In the genomic region with DNA sequence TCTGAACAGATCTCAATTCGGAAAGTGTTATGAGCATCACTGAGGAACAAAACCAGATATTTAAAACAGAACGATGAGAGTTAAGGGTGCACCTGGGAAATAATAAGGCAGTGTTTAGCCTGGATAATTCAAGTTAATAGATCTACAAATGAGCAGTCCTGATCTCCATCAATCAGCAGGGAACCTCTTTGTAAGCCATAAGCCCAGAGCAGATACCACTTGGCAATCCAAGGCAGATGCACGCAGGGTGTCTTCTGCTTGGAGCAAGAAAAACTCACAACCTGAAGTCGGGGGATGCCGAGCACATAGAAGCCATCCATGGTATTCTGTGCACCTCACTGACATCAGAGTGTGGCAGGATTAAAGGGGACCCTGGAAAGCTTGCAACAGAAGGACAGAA, we compare ENCODE assay signal across 22 mouse cellular contexts. TPM values are rescaled to one million over a fixed set of nuclear protein-coding genes. Genes with fewer than 3 reads are reported as not detected.
A peak's percentile ranks its signal among the peaks of the same experiment; 100 is the strongest.
DNase-seq lines count a peak whose midpoint lies in the region; ATAC-seq and TF ChIP-seq lines count a peak whose summit lies in the region.
"Had no signal": no experiment of that assay in that cellular context is flagged by ENCODE, and none has a peak within 500 bp of the region (broad histone marks: within the 10 kb centered on the region; RNA-seq: fewer than 3 reads in every experiment).

No protein-coding gene starts in this region.

- H3K4me2 ChIP-seq in hindbrain, embryonic 14.5 days (replicated peaks) = no peak overlapping the region
- no peak overlapping the region for H3K4me2 ChIP-seq in hindbrain, embryonic 11.5 days (replicated peaks; ENCODE audit: low read depth, low read length)
- H3K4me2 ChIP-seq in midbrain, postnatal 0 days (ENCODE audit: low read depth, low read length, poor library complexity, severe bottlenecking) = no peak overlapping the region
- no peak overlapping the region for H3K4me2 ChIP-seq in midbrain, embryonic 13.5 days (replicated peaks)
- no peak overlapping the region for H3K4me2 ChIP-seq in kidney, embryonic 14.5 days (replicated peaks; ENCODE audit: low read depth, low read length)
- H3K4me2 ChIP-seq: forebrain, embryonic 13.5 days; heart, embryonic 13.5 days; intestine, embryonic 15.5 days had no signal

- no peaks in the 10 kb centered on the region for H3K36me3 ChIP-seq in hindbrain, embryonic 14.5 days (replicated peaks; ENCODE audit: control insufficient read depth, insufficient read depth)
- H3K36me3 ChIP-seq in hindbrain, embryonic 11.5 days (ENCODE audit: control insufficient read depth, insufficient read depth, low read length) = no peaks in the 10 kb centered on the region
- H3K36me3 ChIP-seq in midbrain, postnatal 0 days (ENCODE audit: insufficient read depth, low read length) = no peaks in the 10 kb centered on the region
- H3K36me3 ChIP-seq in midbrain, embryonic 13.5 days = no peaks in the 10 kb centered on the region
- H3K36me3 ChIP-seq in kidney, embryonic 14.5 days (ENCODE audit: control insufficient read depth, insufficient read depth, low read length) = no peaks in the 10 kb centered on the region
- H3K36me3 ChIP-seq: forebrain, embryonic 10.5 days; heart, embryonic 10.5 days; heart, embryonic 13.5 days; intestine, embryonic 15.5 days had no signal

- peaks cover 8% of the 10 kb centered on the region; the same call in 1 of the 2 replicates for H3K4me1 ChIP-seq in cerebellum, adult 2 months (ENCODE audit: control insufficient read depth, insufficient read depth, low read length)
- 0 out of 2 replicates have a peak, but pooled peaks cover 4% of the 10 kb centered on the region for H3K4me1 ChIP-seq in hindbrain, embryonic 14.5 days (replicated peaks; ENCODE audit: control insufficient read depth, insufficient read depth, low read length)
- H3K4me1 ChIP-seq in hindbrain, embryonic 11.5 days (replicated peaks; ENCODE audit: control insufficient read depth, insufficient read depth, low read length) = no peaks in the 10 kb centered on the region
- H3K4me1 ChIP-seq in midbrain, postnatal 0 days (ENCODE audit: insufficient read depth, low read length) = no peaks in the 10 kb centered on the region
- H3K4me1 ChIP-seq in midbrain, embryonic 13.5 days (replicated peaks) = no peaks in the 10 kb centered on the region
- no peaks in the 10 kb centered on the region for H3K4me1 ChIP-seq in kidney, embryonic 14.5 days (ENCODE audit: control insufficient read depth, insufficient read depth, low read length)
- H3K4me1 ChIP-seq: forebrain, embryonic 10.5 days; heart, embryonic 10.5 days; heart, embryonic 13.5 days; intestine, embryonic 15.5 days had no signal

- no peak for ATAC-seq in hindbrain, embryonic 14.5 days (ENCODE audit: low FRiP score)
- no peak for ATAC-seq in hindbrain, embryonic 11.5 days (ENCODE audit: low FRiP score)
- no peak for ATAC-seq in midbrain, postnatal 0 days (ENCODE audit: low FRiP score)
- ATAC-seq in midbrain, embryonic 13.5 days = no peak
- ATAC-seq in kidney, embryonic 14.5 days (ENCODE audit: low FRiP score, low TSS enrichment) = no peak
- ATAC-seq: activated CD4-positive, CD25-positive, alpha-beta regulatory T cell, adult 4 months; forebrain, embryonic 16.5 days; intestine, embryonic 15.5 days had no signal

- no peak for TF ChIP-seq POLR2A in cerebellum, adult 2 months (IDR thresholded peaks at IDR 0.05; ENCODE audit: borderline replicate concordance, insufficient read depth, low read length)

- DNase-seq in cerebellum, adult 9-10 months = peak; percentile 9
- no peak for DNase-seq in cerebellum, adult 2 months
- DNase-seq in hindbrain, embryonic 14.5 days (ENCODE audit: low spot score) = no peak
- DNase-seq in hindbrain, embryonic 11.5 days (ENCODE audit: low spot score) = no peak
- DNase-seq in midbrain, postnatal 0 days (ENCODE audit: low spot score) = peak; percentile 16
- DNase-seq: adrenal gland, adult 8-10 months; adrenal gland, postnatal 25 days; gastrocnemius, postnatal 10 days; gastrocnemius, postnatal 36 days; heart, adult 2 months; heart, postnatal 14 days; heart, postnatal 4 days had no signal

- no peak overlapping the region for H3K4me3 ChIP-seq in cerebellum, adult 2 months (replicated peaks; ENCODE audit: insufficient read depth, low read depth, low read length)
- no peak overlapping the region for H3K4me3 ChIP-seq in hindbrain, embryonic 14.5 days (replicated peaks; ENCODE audit: low read length)
- H3K4me3 ChIP-seq in hindbrain, embryonic 11.5 days (ENCODE audit: low read depth, low read length) = no peak overlapping the region
- no peak overlapping the region for H3K4me3 ChIP-seq in midbrain, postnatal 0 days (ENCODE audit: low read depth, low read length)
- no peak overlapping the region for H3K4me3 ChIP-seq in midbrain, embryonic 13.5 days (replicated peaks)
- H3K4me3 ChIP-seq in kidney, embryonic 14.5 days (ENCODE audit: low read length) = no peak overlapping the region
- H3K4me3 ChIP-seq: forebrain, embryonic 10.5 days; forebrain, embryonic 13.5 days; heart, adult 2 months; heart, embryonic 10.5 days; heart, embryonic 13.5 days; intestine, embryonic 15.5 days had no signal

- H3K9me3 ChIP-seq in hindbrain, embryonic 14.5 days (ENCODE audit: control insufficient read depth, low read length) = no peaks in the 10 kb centered on the region
- no peaks in the 10 kb centered on the region for H3K9me3 ChIP-seq in hindbrain, embryonic 11.5 days (ENCODE audit: control insufficient read depth, low read length)
- H3K9me3 ChIP-seq in midbrain, postnatal 0 days (ENCODE audit: low read length) = no peaks in the 10 kb centered on the region
- no peaks in the 10 kb centered on the region for H3K9me3 ChIP-seq in midbrain, embryonic 13.5 days
- H3K9me3 ChIP-seq in kidney, embryonic 14.5 days (ENCODE audit: control insufficient read depth, low read length) = no peaks in the 10 kb centered on the region
- H3K9me3 ChIP-seq: forebrain, embryonic 10.5 days; forebrain, embryonic 13.5 days; heart, embryonic 10.5 days; heart, embryonic 13.5 days; intestine, embryonic 15.5 days had no signal

- TF ChIP-seq CTCF in cerebellum, adult 2 months (IDR thresholded peaks at IDR 0.05; ENCODE audit: borderline replicate concordance, insufficient read depth, low read depth, low read length) = no peak
- TF ChIP-seq CTCF in midbrain, postnatal 0 days (IDR thresholded peaks at IDR 0.05) = no peak

- WGBS in cerebellum, adult 2 months = 21% methylated on average over 5 of the region's 5 CpGs
- WGBS in hindbrain, embryonic 14.5 days = 63% methylated on average over 5 of the region's 5 CpGs
- 84% methylated on average over 5 of the region's 5 CpGs for WGBS in hindbrain, embryonic 11.5 days
- 76% methylated on average over 5 of the region's 5 CpGs for WGBS in midbrain, postnatal 0 days
- 78% methylated on average over 5 of the region's 5 CpGs for WGBS in midbrain, embryonic 13.5 days
- 92% methylated on average over 5 of the region's 5 CpGs for whole genome bisulfite sequencing in kidney, embryonic 14.5 days

- no peak overlapping the region for H3K27ac ChIP-seq in cerebellum, adult 2 months (ENCODE audit: insufficient read depth, low read length)
- H3K27ac ChIP-seq in hindbrain, embryonic 14.5 days = 0 out of 2 replicates have a peak overlapping the region, but pooled peaks have one; percentile 7
- no peak overlapping the region for H3K27ac ChIP-seq in hindbrain, embryonic 11.5 days (ENCODE audit: low read depth, low read length)
- H3K27ac ChIP-seq in midbrain, postnatal 0 days (ENCODE audit: low read depth, low read length) = no peak overlapping the region
- no peak overlapping the region for H3K27ac ChIP-seq in midbrain, embryonic 13.5 days
- no peak overlapping the region for H3K27ac ChIP-seq in kidney, embryonic 14.5 days (ENCODE audit: low read depth, low read length)
- H3K27ac ChIP-seq: forebrain, embryonic 10.5 days; forebrain, embryonic 13.5 days; heart, adult 2 months; heart, embryonic 10.5 days; heart, embryonic 13.5 days; intestine, embryonic 15.5 days had no signal

- H3K27me3 ChIP-seq in cerebellum, adult 2 months (ENCODE audit: control insufficient read depth, insufficient read depth, low read length) = no peaks in the 10 kb centered on the region; the same call in 1 of the 2 replicates
- H3K27me3 ChIP-seq in hindbrain, embryonic 14.5 days (ENCODE audit: control insufficient read depth, insufficient read depth, low read length) = no peaks in the 10 kb centered on the region
- H3K27me3 ChIP-seq in hindbrain, embryonic 11.5 days (ENCODE audit: control insufficient read depth, insufficient read depth, low read length) = no peaks in the 10 kb centered on the region
- H3K27me3 ChIP-seq in midbrain, postnatal 0 days (ENCODE audit: insufficient read depth, low read length) = no peaks in the 10 kb centered on the region
- H3K27me3 ChIP-seq in midbrain, embryonic 13.5 days = no peaks in the 10 kb centered on the region
- H3K27me3 ChIP-seq in kidney, embryonic 14.5 days (ENCODE audit: control insufficient read depth, insufficient read depth, low read length) = no peaks in the 10 kb centered on the region
- H3K27me3 ChIP-seq: forebrain, embryonic 13.5 days; heart, embryonic 13.5 days; intestine, embryonic 15.5 days had no signal

- H3K9ac ChIP-seq in hindbrain, embryonic 14.5 days = no peak overlapping the region
- H3K9ac ChIP-seq in hindbrain, embryonic 11.5 days (ENCODE audit: low read depth, low read length) = no peak overlapping the region
- no peak overlapping the region for H3K9ac ChIP-seq in midbrain, postnatal 0 days (replicated peaks; ENCODE audit: low read length, poor library complexity, severe bottlenecking)
- no peak overlapping the region for H3K9ac ChIP-seq in midbrain, embryonic 13.5 days (replicated peaks)
- H3K9ac ChIP-seq in kidney, embryonic 14.5 days (ENCODE audit: low read depth, low read length) = no peak overlapping the region
- H3K9ac ChIP-seq: forebrain, embryonic 13.5 days; heart, embryonic 13.5 days; intestine, embryonic 15.5 days had no signal

RNA-seq across cellular contexts. Expression of gene Myo16, which starts 31.0 kb away (rescaled TPM):
- polyA plus RNA-seq in cerebellum, adult 2 months (2012; rRNA removed) = 10.3 and 11.0 TPM in 2 replicates
- 6.7 and 7.3 TPM in 2 replicates for polyA plus RNA-seq in hindbrain, embryonic 14.5 days (2014; fragmentation: Nextera tagmentation; extraction: Ambion mirVana)
- polyA plus RNA-seq in hindbrain, embryonic 11.5 days (2014; fragmentation: Nextera tagmentation; extraction: Ambion mirVana) = 2.1 and 5.5 TPM in 2 replicates
- 59.9 and 62.6 TPM in 2 replicates for total RNA-seq in midbrain, postnatal 0 days (2014; rRNA removed)
- 5.8 and 7.7 TPM in 2 replicates for polyA plus RNA-seq in midbrain, postnatal 0 days (2015; fragmentation: Nextera tagmentation; extraction: Ambion mirVana)
- polyA plus RNA-seq in midbrain, embryonic 13.5 days (2015; fragmentation: Nextera tagmentation; extraction: Ambion mirVana) = 4.0 and 5.2 TPM in 2 replicates
- polyA plus RNA-seq in kidney, embryonic 14.5 days (2014; fragmentation: Nextera tagmentation; extraction: Ambion mirVana) = 0.16 and 0.27 TPM in 2 replicates
- total RNA-seq: adrenal gland, postnatal 25 days; granulocyte monocyte progenitor cell, adult 5-6 weeks had no signal
- polyA plus RNA-seq: activated CD4-positive, CD25-positive, alpha-beta regulatory T cell, adult 4 months; heart, adult 2 months had no signal

Comparison
In these comparisons a context has a peak if more than half of its experiments do, and no peak if none do; other contexts are left out.
1. DNase-seq: peak in cerebellum, adult 9-10 months (single experiment) and midbrain, postnatal 0 days (single experiment); none in cerebellum, adult 2 months (0 of 2), hindbrain, embryonic 14.5 days (single experiment) and hindbrain, embryonic 11.5 days (single experiment).